Mouse (Mus musculus) gastrocnemius, postnatal 25 days (tissue): ENCODE results near the gene Bphl. TPM values are rescaled to one million over a fixed set of nuclear protein-coding genes. Genes with fewer than 3 reads are reported as not detected.

Source experiments
- total RNA-seq, 2 experiments: library from RNA; stranded (reverse); gene quantifications; 1 replicate in 1 of 2; 2 replicates in 1 of 2; pipeline ENCODE4 v1.2.3; 2021

Bphl gene
- total RNA-seq, 2 experiments from 2014 or later = 23.7 TPM

Other genes starting within 250 kb of the Bphl start
- gene Serpinb6e, start 194.2 kb upstream of the Bphl start, total RNA-seq = not detected
- gene Serpinb6c, start 131.9 kb upstream of the Bphl start, total RNA-seq = under 1 TPM in 1 of 2 experiments, not detected in 1; 0.20 TPM
- gene Nqo2, start 72.9 kb upstream of the Bphl start, total RNA-seq = 10 to 100 TPM; 14.6 to 15.6 TPM
- gene Ripk1, start 35.2 kb upstream of the Bphl start, total RNA-seq = 1 to 10 TPM; 4.3 to 4.4 TPM
- gene Serpinb6a, start 34.8 kb upstream of the Bphl start, total RNA-seq = 10 to 100 TPM; 90.9 to 96.4 TPM
- gene Tubb2a, start 40.4 kb downstream of the Bphl start, total RNA-seq = 10 to 100 TPM; 13.6 to 14.8 TPM
- 1 to 10 TPM; 2.3 to 3.6 TPM for gene Tubb2b, start 92.9 kb downstream of the Bphl start, total RNA-seq
- gene Psmg4, start 125.4 kb downstream of the Bphl start, total RNA-seq = 10 to 100 TPM; 15.9 to 16.2 TPM